Mouse (Mus musculus) neural tube, embryonic 14.5 days (tissue): ENCODE data around the gene Gm11983. TPM values are rescaled to one million over a fixed set of nuclear protein-coding genes. Genes with fewer than 3 reads are reported as not detected.
"Not testable (repeated sequence)": the region's sequence is repeated elsewhere in the genome, so short reads cannot be mapped to it uniquely, and the experiment has no call there.

ENCODE experiments used
- ATAC-seq: fragments of 200-750 bp; cut with Nextera tagmentation; 2 replicates; pipeline ENCODE4 v1.8.0; 2017; ENCODE audit warnings: low read depth, mild to moderate bottlenecking, moderate TSS enrichment, moderate library complexity
- H3K27ac ChIP-seq: fragments of 300-500 bp; sonication (generic); 2 replicates; pipeline ENCODE4 v1.5.1; 2014; ENCODE audit warnings: low read depth, mild to moderate bottlenecking, control low read depth, low read length, moderate library complexity, mixed read lengths
- H3K27me3 ChIP-seq: fragments of 300-500 bp; sonication (generic); 2 replicates; pipeline ENCODE4 v1.6.1; 2014; ENCODE audit warnings: low read length; ENCODE audit not compliant: control insufficient read depth, insufficient read depth
- H3K36me3 ChIP-seq: fragments of 300-500 bp; sonication (generic); 2 replicates; pipeline ENCODE4 v1.6.1; 2014; ENCODE audit warnings: low read length, mixed read lengths; ENCODE audit not compliant: control insufficient read depth, insufficient read depth
- H3K4me1 ChIP-seq: fragments of 300-500 bp; sonication (generic); 2 replicates; pipeline ENCODE4 v1.6.1; 2014; ENCODE audit warnings: low read length; ENCODE audit not compliant: control insufficient read depth, insufficient read depth
- H3K4me2 ChIP-seq: fragments of 300-500 bp; sonication (generic); 2 replicates; pipeline ENCODE4 v1.6.1; 2014; ENCODE audit warnings: mild to moderate bottlenecking, low read depth, low read length, control low read depth
- H3K4me3 ChIP-seq: fragments of 300-500 bp; sonication (generic); 2 replicates; pipeline ENCODE4 v1.5.1; 2014; ENCODE audit warnings: low read depth, low read length, control low read depth, mixed read lengths
- H3K9ac ChIP-seq: fragments of 300-500 bp; sonication (generic); replicated peaks from 2 replicates; pipeline ENCODE4 v1.6.1; 2014; ENCODE audit warnings: low read depth, mild to moderate bottlenecking, control low read depth, low read length, mixed read lengths
- H3K9me3 ChIP-seq: fragments of 300-500 bp; sonication (generic); 2 replicates; pipeline ENCODE4 v1.6.1; 2016; ENCODE audit warnings: low read length; ENCODE audit not compliant: control insufficient read depth
- WGBS: fragments of 180-500 bp; shearing (Covaris S2); extraction: QIAGEN DNeasy Blood & Tissue Kit; methylation state at CpG from one replicate; pipeline ENCODE4 v1.1.7; 2014; 5-methylcytosine and 5-hydroxymethylcytosine counted together
- polyA plus RNA-seq: library from polyadenylated mRNA; unstranded; fragments of >200 nt; fragmentation: Nextera tagmentation; extraction: Ambion mirVana; gene quantifications from 2 replicates; pipeline ENCODE4 v1.2.1, GENCODE M21; 2014

The Gm11983 gene
- polyA plus RNA-seq, 1 experiment from 2014 or later: not detected

GRCm38 (mm10) chr11:6823176-6823575, 14.3 kb downstream of the Gm11983 start:
- H3K9ac ChIP-seq: no peak overlapping the region
- no peak overlapping the region for H3K27ac ChIP-seq
- no peak overlapping the region for H3K4me2 ChIP-seq
- 88% methylated on average over 2 of the region's 2 CpGs for WGBS
- no peaks in the 10 kb centered on the region for H3K9me3 ChIP-seq
- no peaks in the 10 kb centered on the region for H3K36me3 ChIP-seq
- no peak for ATAC-seq
- H3K4me1 ChIP-seq: no peaks in the 10 kb centered on the region
- no peak overlapping the region for H3K4me3 ChIP-seq
- no peaks in the 10 kb centered on the region for H3K27me3 ChIP-seq

GRCm38 (mm10) chr11:6814486-6814885, 23.0 kb downstream of the Gm11983 start:
- Histone ChIP-seq H3K4me1 (no peaks in the 10 kb centered on the region), H3K36me3 (no peaks in the 10 kb centered on the region)
- WGBS: 95% methylated on average over 4 of the region's 4 CpGs

DNA sequence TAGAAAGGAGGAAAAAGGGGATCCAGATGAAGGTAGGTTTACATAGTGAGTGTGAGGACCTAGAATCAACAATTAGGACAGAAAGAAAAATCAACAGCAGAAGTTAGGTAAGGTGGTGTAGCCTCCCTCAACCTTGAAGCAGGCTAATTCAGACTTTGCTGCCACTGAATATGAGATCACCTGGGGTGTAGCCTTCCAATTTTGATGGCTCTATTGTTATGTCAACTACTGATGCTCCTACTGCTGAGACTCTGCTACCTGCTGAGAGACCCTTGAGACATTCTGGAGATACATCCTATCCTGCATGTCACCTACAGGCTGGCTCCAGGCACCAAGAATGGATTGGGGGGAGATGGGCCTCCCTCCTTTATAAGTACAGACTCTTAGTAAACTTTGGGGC, 34.6 kb downstream of the Gm11983 start:
- H3K4me3 ChIP-seq, H3K36me3 ChIP-seq, H3K9ac ChIP-seq, ATAC-seq, H3K27ac ChIP-seq, H3K4me2 ChIP-seq, H3K4me1 ChIP-seq, H3K9me3 ChIP-seq, H3K27me3 ChIP-seq: not testable (repeated sequence)

More at GRCm38 (mm10) chr11:6814486-6814885, 23.0 kb downstream of the Gm11983 start:
- no peak overlapping the region for H3K9ac ChIP-seq
- H3K4me2 ChIP-seq: no peak overlapping the region
- H3K27ac ChIP-seq: no peak overlapping the region
- ATAC-seq: no peak
- H3K27me3 ChIP-seq: no peaks in the 10 kb centered on the region
- no peak overlapping the region for H3K4me3 ChIP-seq
- no peaks in the 10 kb centered on the region for H3K9me3 ChIP-seq

- no peaks in the 10 kb centered on the region for H3K9me3 ChIP-seq
- ATAC-seq: no peak
- H3K36me3 ChIP-seq: no peaks in the 10 kb centered on the region
- no peak overlapping the region for H3K4me2 ChIP-seq
- 90% methylated on average over 3 of the region's 3 CpGs for WGBS
- no peak overlapping the region for H3K9ac ChIP-seq
- H3K27ac ChIP-seq: no peak overlapping the region
- H3K27me3 ChIP-seq: no peaks in the 10 kb centered on the region
- no peak overlapping the region for H3K4me3 ChIP-seq
- H3K4me1 ChIP-seq: no peaks in the 10 kb centered on the region
Observed at GRCm38 (mm10) chr11:6790690-6791089, 46.8 kb downstream of the Gm11983 start.

Other genes starting within 250 kb of the Gm11983 start
- 77.6 and 96.8 TPM in 2 replicates for gene Nacad, start 231.6 kb downstream of the Gm11983 start, polyA plus RNA-seq
- 30.6 and 33.4 TPM in 2 replicates for gene Tbrg4, start 211.6 kb downstream of the Gm11983 start, polyA plus RNA-seq
- not detected in 2 replicates for gene Wap, start 199.0 kb downstream of the Gm11983 start, polyA plus RNA-seq
- gene Ramp3, start 179.1 kb downstream of the Gm11983 start, polyA plus RNA-seq: 26.3 and 26.6 TPM in 2 replicates
- gene Adcy1, start 225.8 kb upstream of the Gm11983 start, polyA plus RNA-seq: 18.1 and 24.2 TPM in 2 replicates